Mouse (Mus musculus) midbrain, embryonic 11.5 days (tissue): Measurements from ENCODE around the gene Stoml1. TPM values are rescaled to one million over a fixed set of nuclear protein-coding genes. Genes with fewer than 3 reads are reported as not detected.

ENCODE experiments used
- ATAC-seq: fragments of 200-750 bp; cut with Nextera tagmentation; 2 replicates; pipeline ENCODE4 v1.8.0; 2017; ENCODE audit warnings: moderate TSS enrichment, moderate library complexity; ENCODE audit not compliant: low FRiP score
- DNase-seq: peaks from one replicate; pipeline ENCODE4 v3.0.0; 2015; ENCODE audit warnings: low spot score; ENCODE audit errors: missing footprints
- H3K27ac ChIP-seq: fragments of 300-500 bp; sonication (generic); 2 replicates; pipeline ENCODE4 v1.5.1; 2014; ENCODE audit warnings: low read depth, low read length
- H3K27me3 ChIP-seq: fragments of 300-500 bp; sonication (generic); 2 replicates; pipeline ENCODE4 v1.6.1; 2014; ENCODE audit warnings: mild to moderate bottlenecking, low read length, moderate library complexity, mixed read lengths; ENCODE audit not compliant: control insufficient read depth, insufficient read depth
- H3K36me3 ChIP-seq: fragments of 300-500 bp; sonication (generic); 2 replicates; pipeline ENCODE4 v1.6.1; 2014; ENCODE audit warnings: mild to moderate bottlenecking, low read length, moderate library complexity, mixed read lengths; ENCODE audit not compliant: control insufficient read depth, insufficient read depth
- H3K4me1 ChIP-seq: fragments of 300-500 bp; sonication (generic); 2 replicates; pipeline ENCODE4 v1.6.1; 2014; ENCODE audit warnings: low read length; ENCODE audit not compliant: control insufficient read depth, insufficient read depth
- H3K4me2 ChIP-seq: fragments of 300-500 bp; sonication (generic); 2 replicates; pipeline ENCODE4 v1.6.1; 2014; ENCODE audit warnings: mild to moderate bottlenecking, moderate library complexity
- H3K4me3 ChIP-seq: fragments of 300-500 bp; sonication (generic); 2 replicates; pipeline ENCODE4 v1.5.1; 2014; ENCODE audit warnings: low read depth, low read length
- H3K9ac ChIP-seq: fragments of 300-500 bp; sonication (generic); 2 replicates; pipeline ENCODE4 v1.6.1; 2014; ENCODE audit warnings: low read length
- H3K9me3 ChIP-seq: fragments of 300-500 bp; sonication (generic); 2 replicates; pipeline ENCODE4 v1.6.1; 2016; ENCODE audit warnings: low read length; ENCODE audit not compliant: control insufficient read depth
- WGBS: fragments of 180-500 bp; shearing (Covaris S2); extraction: QIAGEN DNeasy Blood & Tissue Kit; methylation state at CpG from one replicate; pipeline ENCODE4 v1.1.7; 2014; 5-methylcytosine and 5-hydroxymethylcytosine counted together
- polyA plus RNA-seq: library from polyadenylated mRNA; unstranded; fragments of >200 nt; fragmentation: Nextera tagmentation; extraction: Ambion mirVana; gene quantifications from 2 replicates; pipeline ENCODE4 v1.2.1, GENCODE M21; 2014

Gene Stoml1
- polyA plus RNA-seq, 1 experiment from 2014 or later: 29.7 TPM

DNA sequence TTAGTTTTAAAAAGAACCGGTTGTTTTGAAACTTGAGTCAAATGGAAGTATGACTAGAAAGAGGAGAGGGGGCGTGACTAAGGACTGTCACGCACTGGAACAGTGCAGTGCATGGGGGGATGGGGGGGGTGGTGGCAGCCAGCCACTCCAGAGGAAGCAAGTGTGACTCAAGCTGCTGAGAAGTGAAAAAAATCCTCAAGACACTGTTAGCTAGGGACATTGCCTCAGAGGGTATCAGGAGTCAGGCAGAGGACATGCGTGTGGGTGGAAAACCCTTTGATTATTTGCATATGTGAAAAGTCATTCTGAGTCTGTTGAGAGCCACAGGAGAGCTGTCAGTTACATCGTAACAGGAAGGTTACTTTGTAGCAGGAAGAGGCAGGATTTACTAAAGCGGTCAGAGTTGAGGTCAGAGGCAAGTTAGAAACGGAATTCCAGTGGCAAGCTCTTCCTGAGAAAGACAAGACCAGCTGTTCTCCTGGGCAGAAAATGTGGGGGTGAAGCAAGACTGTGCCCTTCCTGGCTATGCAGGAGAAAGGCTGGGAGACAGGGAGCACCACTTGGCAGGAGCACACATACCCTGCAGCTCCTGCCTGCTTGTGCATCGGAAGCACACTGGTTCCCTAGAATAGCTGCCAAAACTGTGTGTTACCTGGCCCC is 22.3 kb downstream of the Stoml1 start:
- Histone ChIP-seq H3K27ac (no peak overlapping the region; the same call in 1 of the 2 replicates), H3K9ac (no peak overlapping the region; the same call in 1 of the 2 replicates), H3K36me3 (no peaks in the 10 kb centered on the region), H3K4me3 (no peak overlapping the region), H3K4me1 (no peaks in the 10 kb centered on the region), H3K4me2 (no peak overlapping the region), H3K27me3 (no peaks in the 10 kb centered on the region), H3K9me3 (no peaks in the 10 kb centered on the region)
- ATAC-seq (no peak), DNase-seq (no peak)
- 47% methylated on average over 8 of the region's 8 CpGs for WGBS

- Histone ChIP-seq H3K4me1 (no peaks in the 10 kb centered on the region), H3K4me2 (no peak overlapping the region), H3K36me3 (no peaks in the 10 kb centered on the region), H3K27me3 (no peaks in the 10 kb centered on the region), H3K9me3 (no peaks in the 10 kb centered on the region), H3K9ac (no peak overlapping the region), H3K27ac (no peak overlapping the region; the same call in 1 of the 2 replicates), H3K4me3 (no peak overlapping the region)
- WGBS: 84% methylated on average over 3 of the region's 3 CpGs
- ATAC-seq (no peak), DNase-seq (no peak)
These were observed 22.8 kb downstream of the Stoml1 start for GRCm38 (mm10) chr9:58275797-58276196.

DNA sequence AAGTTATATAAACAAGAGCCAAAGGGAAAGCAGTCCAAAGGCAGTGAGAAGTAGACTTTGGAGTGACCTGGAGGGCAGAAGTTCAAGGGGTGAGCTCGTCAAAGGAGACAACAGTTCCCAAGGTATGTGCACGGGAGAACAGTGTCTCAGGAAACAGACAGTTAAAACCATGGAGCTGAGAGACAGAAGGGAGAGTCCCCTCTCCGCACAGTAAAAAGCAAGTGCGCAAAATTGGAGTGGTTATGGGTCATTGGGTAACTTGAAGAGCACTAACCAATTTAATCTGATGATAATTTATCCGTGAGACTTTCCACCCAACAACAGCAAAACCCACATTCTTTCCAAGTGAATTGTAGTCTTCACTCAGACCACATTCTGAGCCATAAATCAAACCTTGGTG is 23.4 kb downstream of the Stoml1 start:
- DNase-seq: no peak
- Histone ChIP-seq H3K9me3 (no peaks in the 10 kb centered on the region), H3K4me1 (no peaks in the 10 kb centered on the region), H3K27me3 (no peaks in the 10 kb centered on the region), H3K9ac (no peak overlapping the region), H3K4me3 (no peak overlapping the region), H3K36me3 (no peaks in the 10 kb centered on the region), H3K4me2 (no peak overlapping the region), H3K27ac (no peak overlapping the region)
- WGBS: 69% methylated on average over 5 of the region's 5 CpGs
- ATAC-seq: no peak

DNA sequence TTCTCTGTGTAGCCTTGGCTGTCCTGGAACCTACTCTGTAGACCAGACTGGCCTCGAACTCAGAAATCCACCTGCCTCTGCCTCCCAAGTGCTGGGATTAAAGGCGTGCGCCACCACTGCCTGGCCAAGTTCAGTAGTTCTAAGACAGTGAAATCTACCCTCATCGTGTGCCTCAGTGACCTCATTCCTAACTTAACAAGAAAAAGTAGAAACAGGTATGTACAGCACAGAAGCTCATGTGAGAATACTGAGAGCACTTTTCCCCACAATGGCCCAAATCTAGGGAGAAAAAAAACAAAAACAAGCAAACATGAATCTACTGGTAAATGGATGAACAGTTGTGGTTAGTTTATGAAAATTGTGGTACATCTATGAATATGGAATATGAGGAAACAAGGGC is 25.3 kb downstream of the Stoml1 start:
- WGBS: 94% methylated on average over 4 of the region's 4 CpGs
- H3K27ac ChIP-seq: no peak overlapping the region
- H3K4me1 ChIP-seq: no peaks in the 10 kb centered on the region
- H3K4me2 ChIP-seq: no peak overlapping the region
- H3K4me3 ChIP-seq: no peak overlapping the region
- H3K36me3 ChIP-seq: no peaks in the 10 kb centered on the region
- no peaks in the 10 kb centered on the region for H3K9me3 ChIP-seq
- H3K27me3 ChIP-seq: no peaks in the 10 kb centered on the region
- H3K9ac ChIP-seq: no peak overlapping the region
- DNase-seq (no peak), ATAC-seq (no peak)

DNA sequence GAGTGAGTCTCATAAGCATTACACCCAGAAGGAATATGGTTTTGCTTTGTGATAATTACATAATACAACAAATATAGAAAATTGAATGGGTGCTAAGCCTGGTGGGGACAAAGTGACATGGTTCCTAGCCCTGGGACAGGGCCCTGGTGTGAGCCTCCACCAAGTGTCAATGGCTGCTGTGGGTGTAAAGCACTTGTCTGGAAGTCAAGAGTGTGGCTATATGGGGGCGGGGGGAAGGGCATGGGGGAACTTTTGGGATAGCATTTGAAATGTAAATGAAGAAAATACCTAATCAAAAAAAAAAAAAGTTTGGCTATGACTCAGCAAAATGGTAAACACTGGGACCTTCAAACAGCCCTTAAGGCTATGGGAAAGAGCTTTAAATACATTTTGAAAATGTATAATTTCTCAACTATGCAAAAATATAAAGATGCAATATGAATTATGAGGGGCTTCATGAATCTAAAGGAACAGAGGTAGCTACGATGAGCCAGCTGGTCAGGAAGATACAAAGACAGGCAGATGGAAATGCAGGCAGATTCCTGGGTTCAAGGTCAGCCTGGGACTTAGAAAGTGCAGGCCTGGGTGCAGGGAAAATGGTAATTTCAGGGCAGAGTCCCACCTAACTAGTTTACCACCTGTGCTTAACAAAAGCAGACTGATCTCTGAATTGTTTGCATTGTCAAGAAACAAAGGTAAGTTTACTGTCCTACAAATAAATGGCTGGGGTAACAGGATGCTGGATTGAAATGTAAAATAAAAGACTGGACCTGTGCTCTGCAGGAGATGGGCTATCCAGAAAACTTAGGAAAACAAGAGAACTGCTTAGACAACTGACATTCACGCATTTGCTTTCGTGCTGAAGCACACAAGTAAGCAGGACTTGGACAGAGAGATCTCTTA is 26.1 kb downstream of the Stoml1 start:
- no peak overlapping the region for H3K4me3 ChIP-seq
- H3K27me3 ChIP-seq: no peaks in the 10 kb centered on the region
- no peaks in the 10 kb centered on the region for H3K36me3 ChIP-seq
- H3K9ac ChIP-seq: no peak overlapping the region
- no peaks in the 10 kb centered on the region for H3K4me1 ChIP-seq
- H3K4me2 ChIP-seq: no peak overlapping the region
- no peaks in the 10 kb centered on the region for H3K9me3 ChIP-seq
- 55% methylated on average over 4 of the region's 4 CpGs for WGBS
- H3K27ac ChIP-seq: no peak overlapping the region
- no peak for DNase-seq
- ATAC-seq: no peak

GRCm38 (mm10) chr9:58279780-58280179 is 26.8 kb downstream of the Stoml1 start:
- WGBS: 64% methylated on average over 5 of the region's 5 CpGs
- H3K27ac ChIP-seq: no peak overlapping the region
- H3K27me3 ChIP-seq: no peaks in the 10 kb centered on the region
- H3K9ac ChIP-seq: no peak overlapping the region
- ATAC-seq: no peak
- H3K9me3 ChIP-seq: no peaks in the 10 kb centered on the region
- no peaks in the 10 kb centered on the region for H3K4me1 ChIP-seq
- H3K4me3 ChIP-seq: no peak overlapping the region
- DNase-seq: no peak
- H3K4me2 ChIP-seq: no peak overlapping the region
- no peaks in the 10 kb centered on the region for H3K36me3 ChIP-seq

GRCm38 (mm10) chr9:58280259-58281109 is 27.5 kb downstream of the Stoml1 start:
- Histone ChIP-seq H3K9ac (no peak overlapping the region), H3K27ac (no peak overlapping the region), H3K27me3 (no peaks in the 10 kb centered on the region), H3K4me1 (no peaks in the 10 kb centered on the region), H3K36me3 (no peaks in the 10 kb centered on the region), H3K4me3 (no peak overlapping the region), H3K4me2 (no peak overlapping the region; the same call in 1 of the 2 replicates), H3K9me3 (no peaks in the 10 kb centered on the region)
- 40% methylated on average over 9 of the region's 9 CpGs for WGBS
- DNase-seq (peak; percentile 96), ATAC-seq (peak; percentile 73)

- no peak for ATAC-seq
- DNase-seq: no peak
These were observed 28.6 kb downstream of the Stoml1 start for GRCm38 (mm10) chr9:58281597-58281996.

More at GRCm38 (mm10) chr9:58281597-58281996, 28.6 kb downstream of the Stoml1 start:
- Histone ChIP-seq H3K27me3 (no peaks in the 10 kb centered on the region), H3K4me1 (no peaks in the 10 kb centered on the region), H3K27ac (no peak overlapping the region), H3K9me3 (no peaks in the 10 kb centered on the region), H3K9ac (no peak overlapping the region), H3K36me3 (no peaks in the 10 kb centered on the region), H3K4me3 (no peak overlapping the region), H3K4me2 (no peak overlapping the region)
- 52% methylated on average over 3 of the region's 3 CpGs for WGBS
